Comparison of ENCODE assay signal across 9 mouse cellular contexts in the genomic region with DNA sequence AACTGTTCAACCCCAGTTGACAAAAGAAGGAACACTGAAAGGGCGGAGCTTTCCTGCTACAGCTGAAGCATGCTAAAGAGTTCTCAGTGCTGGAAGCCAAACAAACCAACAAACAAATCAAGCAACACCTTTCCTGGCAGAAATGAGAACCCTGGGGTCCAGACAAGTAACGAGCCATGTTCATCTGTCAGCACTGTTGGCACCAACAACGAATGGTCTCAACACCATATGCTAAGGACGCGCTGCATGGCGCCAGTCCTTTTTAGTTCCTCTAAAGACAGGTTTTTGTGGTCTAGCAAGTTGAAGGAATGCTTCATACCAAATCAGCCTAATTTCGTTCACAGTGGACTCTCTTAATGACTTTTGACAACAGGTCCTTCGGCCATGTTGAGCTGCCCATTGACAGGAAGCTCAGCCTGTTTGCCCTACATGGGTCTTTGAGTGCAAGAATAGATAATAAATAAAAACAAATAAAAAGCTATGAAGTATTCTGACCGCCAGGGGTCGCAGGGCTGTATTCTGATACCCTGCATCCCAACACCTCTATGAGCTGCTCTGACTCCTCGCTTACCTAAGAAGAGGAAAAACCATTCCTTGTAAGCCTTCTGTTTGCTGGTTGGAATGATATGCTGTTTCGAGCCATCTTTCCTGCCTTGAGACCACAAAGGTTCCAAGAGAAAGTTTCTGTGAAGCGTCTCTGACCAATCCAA. TPM values are rescaled to one million over a fixed set of nuclear protein-coding genes. Genes with fewer than 3 reads are reported as not detected.
DNase-seq lines count a peak whose midpoint lies in the region; ATAC-seq and TF ChIP-seq lines count a peak whose summit lies in the region.
"Had no signal": no experiment of that assay in that cellular context is flagged by ENCODE, and none has a peak within 500 bp of the region (broad histone marks: within the 10 kb centered on the region; RNA-seq: fewer than 3 reads in every experiment).

No protein-coding gene starts in this region.

- H3K27me3 ChIP-seq in midbrain, postnatal 0 days (ENCODE audit: insufficient read depth, low read length), result no peaks in the 10 kb centered on the region
- H3K27me3 ChIP-seq: midbrain, embryonic 12.5 days had no signal

- WGBS in midbrain, postnatal 0 days, result 78% methylated on average over 13 of the region's 13 CpGs

- peak; percentile 14 for DNase-seq in right cerebral cortex, adult 18-20 months
- no peak for DNase-seq in right cerebral cortex, postnatal 10 days (ENCODE audit: low spot score in 2 of 2)
- peak; percentile 64 for DNase-seq in R1 (ENCODE audit: low read depth, low spot score)
- peak; percentile 54 for DNase-seq in cerebellum, adult 8-10 months
- DNase-seq in gastrocnemius, postnatal 10 days, result peak; percentile 31
- peak; percentile 9 to 56 for DNase-seq in layer of hippocampus, postnatal 14 days (ENCODE audit: low spot score in 2 of 2)
- DNase-seq in midbrain, postnatal 0 days (ENCODE audit: low spot score), result peak; percentile 53
- DNase-seq in frontal cortex, postnatal 10 days (ENCODE audit: low spot score in 2 of 2), result no peak

- H3K36me3 ChIP-seq in midbrain, postnatal 0 days (ENCODE audit: insufficient read depth, low read length), result peaks cover 3% of the 10 kb centered on the region; the same call in 1 of the 2 replicates
- H3K36me3 ChIP-seq: midbrain, embryonic 12.5 days had no signal

- TF ChIP-seq CTCF in midbrain, postnatal 0 days (IDR thresholded peaks at IDR 0.05), result peak; percentile 67

- no peak overlapping the region for H3K9ac ChIP-seq in midbrain, postnatal 0 days (replicated peaks; ENCODE audit: low read length, poor library complexity, severe bottlenecking)
- H3K9ac ChIP-seq: midbrain, embryonic 12.5 days had no signal

- no peak for ATAC-seq in midbrain, postnatal 0 days (ENCODE audit: low FRiP score)

- H3K4me3 ChIP-seq in midbrain, postnatal 0 days (ENCODE audit: low read depth, low read length), result no peak overlapping the region
- H3K4me3 ChIP-seq: midbrain, embryonic 12.5 days had no signal

- no peaks in the 10 kb centered on the region for H3K9me3 ChIP-seq in midbrain, postnatal 0 days (ENCODE audit: low read length)
- H3K9me3 ChIP-seq: midbrain, embryonic 12.5 days had no signal

- no peaks in the 10 kb centered on the region for H3K4me1 ChIP-seq in midbrain, postnatal 0 days (ENCODE audit: insufficient read depth, low read length)
- H3K4me1 ChIP-seq: midbrain, embryonic 12.5 days had no signal

- H3K27ac ChIP-seq in midbrain, postnatal 0 days (ENCODE audit: low read depth, low read length), result no peak overlapping the region
- H3K27ac ChIP-seq: midbrain, embryonic 12.5 days had no signal

- no peak overlapping the region for H3K4me2 ChIP-seq in midbrain, postnatal 0 days (ENCODE audit: low read depth, low read length, poor library complexity, severe bottlenecking)
- H3K4me2 ChIP-seq: midbrain, embryonic 12.5 days had no signal

RNA-seq across cellular contexts. Expression of a gene that starts 53.2 kb away (rescaled TPM):
- 1 to 10 TPM; 8.8 to 9.3 TPM for total RNA-seq in gastrocnemius, postnatal 10 days (2021)
- 10 to 100 TPM; 19.2 to 21.4 TPM for total RNA-seq in layer of hippocampus, postnatal 14 days (2021)
- 13.9 and 15.8 TPM in 2 replicates for total RNA-seq in midbrain, postnatal 0 days (2014; rRNA removed)
- polyA plus RNA-seq in midbrain, postnatal 0 days (2015; fragmentation: Nextera tagmentation; extraction: Ambion mirVana), result 6.5 and 6.6 TPM in 2 replicates

Comparison
In these comparisons a context has a peak if more than half of its experiments do, and no peak if none do; other contexts are left out.
1. DNase-seq: peak in right cerebral cortex, adult 18-20 months (single experiment), R1 (single experiment), cerebellum, adult 8-10 months (single experiment), gastrocnemius, postnatal 10 days (single experiment), layer of hippocampus, postnatal 14 days (2 of 2) and midbrain, postnatal 0 days (single experiment); none in right cerebral cortex, postnatal 10 days (0 of 2) and frontal cortex, postnatal 10 days (0 of 2).